Mouse (Mus musculus): ENCODE results near the gene Gm37240. TPM values are rescaled to one million over a fixed set of nuclear protein-coding genes. Genes with fewer than 3 reads are reported as not detected.

Gene Gm37240
- polyA plus RNA-seq, 1 experiment = 0.91 TPM

GRCm38 (mm10) chr3:85532376-85532775, 354.9 kb downstream of the Gm37240 start:
- Histone ChIP-seq H3K36me3 (ENCODE audit: control insufficient read depth, insufficient read depth, low read length, poor library complexity, severe bottlenecking) (no peaks in the 10 kb centered on the region), H3K27me3 (ENCODE audit: control insufficient read depth, insufficient read depth, low read length, poor library complexity, severe bottlenecking) (no peaks in the 10 kb centered on the region), H3K4me3 (ENCODE audit: low read depth, low read length) (no peak overlapping the region), H3K4me1 (ENCODE audit: control insufficient read depth, insufficient read depth, low read length) (no peaks in the 10 kb centered on the region), H3K27ac (ENCODE audit: insufficient read depth, low read length) (no peak overlapping the region), H3K9me3 (replicated peaks; ENCODE audit: control insufficient read depth, insufficient read depth, low read length, poor library complexity, severe bottlenecking) (no peaks in the 10 kb centered on the region), H3K9ac (ENCODE audit: low read depth, poor library complexity, severe bottlenecking) (no peak overlapping the region)
- TF ChIP-seq CTCF (IDR thresholded peaks at IDR 0.05; ENCODE audit: low read depth, low read length) (no peak), POLR2A (IDR thresholded peaks at IDR 0.05; ENCODE audit: insufficient read depth, low read length) (no peak), EP300 (IDR thresholded peaks at IDR 0.05; ENCODE audit: insufficient read depth, low read depth, low read length) (no peak)

DNA sequence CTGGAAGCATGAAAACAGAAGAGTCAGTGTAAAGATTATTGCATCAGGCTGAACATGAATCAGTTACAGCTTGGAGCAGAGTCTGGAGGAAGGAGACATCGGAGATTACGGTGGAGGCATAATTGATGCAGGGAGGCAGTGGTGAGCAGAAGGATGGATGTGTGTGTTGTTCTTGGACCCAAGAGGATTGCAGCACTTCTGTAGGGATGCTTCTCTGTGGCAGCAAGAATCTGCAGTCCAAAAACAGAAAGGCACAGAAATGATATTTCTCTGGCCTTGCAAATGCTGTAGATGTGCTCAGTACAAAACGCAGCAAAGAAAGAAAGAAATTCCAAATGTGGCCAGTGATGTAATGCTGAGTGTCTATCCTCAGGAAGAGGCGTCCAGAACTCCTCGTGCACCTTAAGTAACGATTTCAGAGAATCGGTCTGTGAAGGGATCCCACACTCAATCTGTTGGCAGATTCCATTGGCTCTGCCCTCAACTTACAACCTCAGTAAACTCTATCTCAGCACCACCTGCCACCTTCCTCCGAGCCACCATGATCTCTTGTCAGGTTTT, 356.6 kb downstream of the Gm37240 start:
- TF ChIP-seq CTCF (IDR thresholded peaks at IDR 0.05; ENCODE audit: low read depth, low read length) = no peak
- TF ChIP-seq EP300 (IDR thresholded peaks at IDR 0.05; ENCODE audit: insufficient read depth, low read depth, low read length) = no peak
- no peak for TF ChIP-seq POLR2A (IDR thresholded peaks at IDR 0.05; ENCODE audit: insufficient read depth, low read length)
- Histone ChIP-seq H3K4me1 (ENCODE audit: control insufficient read depth, insufficient read depth, low read length) (no peaks in the 10 kb centered on the region), H3K4me3 (ENCODE audit: low read depth, low read length) (no peak overlapping the region), H3K36me3 (ENCODE audit: control insufficient read depth, insufficient read depth, low read length, poor library complexity, severe bottlenecking) (no peaks in the 10 kb centered on the region), H3K27ac (ENCODE audit: insufficient read depth, low read length) (no peak overlapping the region), H3K9ac (ENCODE audit: low read depth, poor library complexity, severe bottlenecking) (no peak overlapping the region), H3K9me3 (replicated peaks; ENCODE audit: control insufficient read depth, insufficient read depth, low read length, poor library complexity, severe bottlenecking) (no peaks in the 10 kb centered on the region), H3K27me3 (ENCODE audit: control insufficient read depth, insufficient read depth, low read length, poor library complexity, severe bottlenecking) (no peaks in the 10 kb centered on the region)

DNA sequence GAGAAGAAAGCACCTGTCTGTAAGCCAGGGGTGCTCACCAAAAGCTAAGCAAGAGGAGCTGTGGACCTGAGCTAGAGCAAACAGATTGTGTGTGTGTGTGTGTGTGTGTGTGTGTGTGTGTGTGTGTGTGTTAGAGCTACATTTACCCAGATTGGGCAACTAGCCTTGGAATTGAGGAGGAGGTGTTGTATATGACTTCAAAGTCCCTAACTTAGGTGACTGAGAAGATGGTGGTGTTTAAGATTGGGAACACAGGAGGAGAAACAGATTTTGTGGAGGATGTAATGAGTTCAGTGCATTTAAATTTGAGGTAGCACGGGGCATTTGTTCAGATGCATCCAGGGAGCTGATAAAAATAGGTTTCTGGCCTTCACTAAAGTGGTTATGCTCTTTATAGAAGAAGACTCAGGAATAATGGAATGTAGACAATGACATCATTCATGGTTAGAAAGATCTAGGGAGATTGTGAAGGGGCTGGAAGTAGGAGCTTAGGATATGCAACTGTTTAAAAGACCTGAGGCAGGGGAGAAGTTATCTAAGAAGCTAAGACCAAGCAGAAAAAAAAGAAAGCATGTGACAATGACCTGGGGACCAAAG, 365.9 kb downstream of the Gm37240 start:
- H3K9me3 ChIP-seq (replicated peaks; ENCODE audit: control insufficient read depth, insufficient read depth, low read length, poor library complexity, severe bottlenecking) = no peaks in the 10 kb centered on the region
- no peak overlapping the region for H3K27ac ChIP-seq (ENCODE audit: insufficient read depth, low read length)
- TF ChIP-seq POLR2A (IDR thresholded peaks at IDR 0.05; ENCODE audit: insufficient read depth, low read length) (no peak), CTCF (IDR thresholded peaks at IDR 0.05; ENCODE audit: low read depth, low read length) (no peak)
- H3K27me3 ChIP-seq (ENCODE audit: control insufficient read depth, insufficient read depth, low read length, poor library complexity, severe bottlenecking) = no peaks in the 10 kb centered on the region
- H3K9ac ChIP-seq (ENCODE audit: low read depth, poor library complexity, severe bottlenecking) = no peak overlapping the region
- no peaks in the 10 kb centered on the region for H3K4me1 ChIP-seq (ENCODE audit: control insufficient read depth, insufficient read depth, low read length)
- H3K36me3 ChIP-seq (ENCODE audit: control insufficient read depth, insufficient read depth, low read length, poor library complexity, severe bottlenecking) = no peaks in the 10 kb centered on the region
- H3K4me3 ChIP-seq (ENCODE audit: low read depth, low read length) = no peak overlapping the region

- no peaks in the 10 kb centered on the region for H3K27me3 ChIP-seq (ENCODE audit: control insufficient read depth, insufficient read depth, low read length, poor library complexity, severe bottlenecking)
- TF ChIP-seq EP300 (IDR thresholded peaks at IDR 0.05; ENCODE audit: insufficient read depth, low read depth, low read length) = no peak
- TF ChIP-seq CTCF (IDR thresholded peaks at IDR 0.05; ENCODE audit: low read depth, low read length) = no peak
- TF ChIP-seq POLR2A (IDR thresholded peaks at IDR 0.05; ENCODE audit: insufficient read depth, low read length) = no peak
- no peak overlapping the region for H3K9ac ChIP-seq (ENCODE audit: low read depth, poor library complexity, severe bottlenecking)
- no peaks in the 10 kb centered on the region for H3K4me1 ChIP-seq (ENCODE audit: control insufficient read depth, insufficient read depth, low read length)
- no peak overlapping the region for H3K4me3 ChIP-seq (ENCODE audit: low read depth, low read length)
- no peaks in the 10 kb centered on the region for H3K36me3 ChIP-seq (ENCODE audit: control insufficient read depth, insufficient read depth, low read length, poor library complexity, severe bottlenecking)
- no peaks in the 10 kb centered on the region for H3K9me3 ChIP-seq (replicated peaks; ENCODE audit: control insufficient read depth, insufficient read depth, low read length, poor library complexity, severe bottlenecking)
- H3K27ac ChIP-seq (ENCODE audit: insufficient read depth, low read length) = no peak overlapping the region
These were observed 368.6 kb downstream of the Gm37240 start for GRCm38 (mm10) chr3:85518668-85519067.

GRCm38 (mm10) chr3:85518072-85518471, 369.2 kb downstream of the Gm37240 start:
- Histone ChIP-seq H3K9ac (ENCODE audit: low read depth, poor library complexity, severe bottlenecking) (no peak overlapping the region), H3K27ac (ENCODE audit: insufficient read depth, low read length) (no peak overlapping the region), H3K27me3 (ENCODE audit: control insufficient read depth, insufficient read depth, low read length, poor library complexity, severe bottlenecking) (no peaks in the 10 kb centered on the region), H3K4me3 (ENCODE audit: low read depth, low read length) (no peak overlapping the region), H3K4me1 (ENCODE audit: control insufficient read depth, insufficient read depth, low read length) (no peaks in the 10 kb centered on the region), H3K9me3 (replicated peaks; ENCODE audit: control insufficient read depth, insufficient read depth, low read length, poor library complexity, severe bottlenecking) (no peaks in the 10 kb centered on the region), H3K36me3 (ENCODE audit: control insufficient read depth, insufficient read depth, low read length, poor library complexity, severe bottlenecking) (no peaks in the 10 kb centered on the region)
- TF ChIP-seq EP300 (IDR thresholded peaks at IDR 0.05; ENCODE audit: insufficient read depth, low read depth, low read length) (no peak), POLR2A (IDR thresholded peaks at IDR 0.05; ENCODE audit: insufficient read depth, low read length) (no peak), CTCF (IDR thresholded peaks at IDR 0.05; ENCODE audit: low read depth, low read length) (no peak)

DNA sequence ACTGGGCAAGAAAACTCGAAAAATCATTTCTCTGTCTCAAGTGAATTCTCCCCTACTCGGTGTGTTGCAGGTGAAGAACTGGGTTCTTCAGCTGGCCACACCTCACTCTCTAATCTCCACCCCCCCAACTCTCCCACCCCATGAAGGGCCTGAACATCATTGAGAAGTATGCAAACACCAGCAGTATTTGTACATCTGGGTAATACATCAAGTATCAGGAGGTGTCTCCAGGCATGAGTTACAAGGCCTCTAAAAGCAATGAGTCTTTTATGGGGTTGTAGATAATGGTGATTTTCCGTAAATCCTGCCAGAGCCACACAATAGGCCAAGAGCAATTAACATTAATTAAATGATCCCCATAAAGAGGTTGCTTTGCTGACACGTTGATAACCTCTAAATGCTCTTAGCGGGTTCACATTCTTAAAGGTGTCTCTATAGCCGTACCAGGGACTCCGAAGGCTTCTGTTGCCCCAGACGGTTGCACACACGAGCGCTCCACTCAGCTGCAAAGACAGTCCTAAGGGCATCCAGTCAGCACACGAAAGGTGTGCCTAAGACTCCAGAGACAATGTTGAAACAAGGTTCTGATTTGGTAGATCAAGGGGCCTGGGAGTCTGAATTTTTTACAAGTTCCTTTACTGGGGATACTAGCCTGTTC, 370.4 kb downstream of the Gm37240 start:
- no peak overlapping the region for H3K9ac ChIP-seq (ENCODE audit: low read depth, poor library complexity, severe bottlenecking)
- H3K27me3 ChIP-seq (ENCODE audit: control insufficient read depth, insufficient read depth, low read length, poor library complexity, severe bottlenecking) = no peaks in the 10 kb centered on the region
- no peak overlapping the region for H3K4me3 ChIP-seq (ENCODE audit: low read depth, low read length)
- H3K4me1 ChIP-seq (ENCODE audit: control insufficient read depth, insufficient read depth, low read length) = no peaks in the 10 kb centered on the region
- H3K27ac ChIP-seq (ENCODE audit: insufficient read depth, low read length) = no peak overlapping the region
- TF ChIP-seq CTCF (IDR thresholded peaks at IDR 0.05; ENCODE audit: low read depth, low read length) = no peak
- TF ChIP-seq EP300 (IDR thresholded peaks at IDR 0.05; ENCODE audit: insufficient read depth, low read depth, low read length) = no peak
- no peak for TF ChIP-seq POLR2A (IDR thresholded peaks at IDR 0.05; ENCODE audit: insufficient read depth, low read length)
- no peaks in the 10 kb centered on the region for H3K9me3 ChIP-seq (replicated peaks; ENCODE audit: control insufficient read depth, insufficient read depth, low read length, poor library complexity, severe bottlenecking)
- no peaks in the 10 kb centered on the region for H3K36me3 ChIP-seq (ENCODE audit: control insufficient read depth, insufficient read depth, low read length, poor library complexity, severe bottlenecking)

All from ES-Bruce4 (cell line).